Mouse (Mus musculus) megakaryocyte, embryonic 14.5 days (primary cell): Measurements from ENCODE around the gene Lcn12.

Source experiments
- FLI1 ChIP-seq: IDR thresholded peaks from 2 replicates; pipeline ENCODE4 v1.6.1; 2012; ENCODE audit warnings: low read length, inconsistent platforms, mixed read lengths
- GATA1 ChIP-seq: IDR thresholded peaks from 3 replicates; pipeline ENCODE4 v1.6.1; 2012; ENCODE audit warnings: mixed read lengths, low read length, inconsistent platforms, borderline replicate concordance

DNA sequence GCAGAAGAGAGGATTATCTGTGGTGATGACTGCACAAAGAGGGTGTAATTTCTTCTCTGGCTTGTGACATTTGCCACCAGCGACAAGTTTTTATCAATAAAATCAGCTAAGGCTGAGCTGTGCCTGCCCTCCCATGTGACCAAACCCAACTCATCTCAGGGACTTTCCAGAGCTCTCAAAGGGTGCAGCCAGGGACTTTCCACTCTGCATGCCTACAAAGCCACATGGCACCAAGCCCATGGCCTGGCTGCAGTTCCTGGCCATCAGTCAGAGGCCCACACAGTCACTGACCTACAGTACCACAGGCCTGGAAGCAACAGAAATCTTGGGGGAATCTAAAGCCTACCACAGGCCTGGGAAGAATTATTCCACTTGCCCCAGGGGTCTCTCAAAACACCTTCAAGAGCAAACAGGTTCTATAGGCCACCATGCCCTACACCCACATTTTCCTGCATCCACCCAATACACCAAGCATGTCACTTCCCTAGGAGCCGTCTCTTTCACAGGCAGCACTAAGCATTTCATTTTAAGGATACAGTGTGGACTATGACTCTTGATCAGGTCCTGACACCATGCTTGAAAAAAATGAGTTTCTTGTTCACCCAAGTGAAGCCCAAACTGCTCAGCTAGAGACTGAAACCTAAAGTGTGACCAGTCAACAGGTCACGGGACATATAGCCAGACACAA is 40.6 kb upstream of the Lcn12 start:
- TF ChIP-seq GATA1 (no peak), FLI1 (no peak)
